Mouse (Mus musculus): ENCODE data around the gene Stt3b. TPM values are rescaled to one million over a fixed set of nuclear protein-coding genes. Genes with fewer than 3 reads are reported as not detected.

The Stt3b gene
- polyA plus RNA-seq, 1 experiment from 2014 or later = 88.4 TPM

- Histone ChIP-seq H3K27me3 (no peaks in the 10 kb centered on the region), H3K36me3 (no peaks in the 10 kb centered on the region), H3K4me3 (no peak overlapping the region), H3K9me3 (0 out of 2 replicates have a peak, but pooled peaks cover 6% of the 10 kb centered on the region), H3K27ac (no peak overlapping the region), H3K9ac (no peak overlapping the region), H3K4me1 (replicated peaks) (no peaks in the 10 kb centered on the region), H3K4me2 (no peak overlapping the region)
- 86% methylated on average over 7 of the region's 7 CpGs for WGBS
- no peak for ATAC-seq (ENCODE audit: low FRiP score)
These were observed 22.1 kb upstream of the Stt3b start for GRCm38 (mm10) chr9:115332339-115332738.

- no peak overlapping the region for H3K9ac ChIP-seq
- H3K9me3 ChIP-seq = 0 out of 2 replicates have a peak, but pooled peaks cover 6% of the 10 kb centered on the region
- no peak overlapping the region for H3K4me2 ChIP-seq
- H3K27ac ChIP-seq = no peak overlapping the region
- no peak overlapping the region for H3K4me3 ChIP-seq
- ATAC-seq (ENCODE audit: low FRiP score) = no peak
- H3K27me3 ChIP-seq = no peaks in the 10 kb centered on the region
- 75% methylated on average over 6 of the region's 6 CpGs for WGBS
- H3K4me1 ChIP-seq (replicated peaks) = 0 out of 2 replicates have a peak, but pooled peaks cover 5% of the 10 kb centered on the region
- H3K36me3 ChIP-seq = no peaks in the 10 kb centered on the region
These were observed 20.7 kb upstream of the Stt3b start for GRCm38 (mm10) chr9:115330861-115331476.

GRCm38 (mm10) chr9:115326533-115326890, 16.3 kb upstream of the Stt3b start:
- H3K4me3 ChIP-seq = no peak overlapping the region
- no peak overlapping the region for H3K4me2 ChIP-seq
- H3K27ac ChIP-seq = no peak overlapping the region
- WGBS = 83% methylated on average over 4 of the region's 4 CpGs
- H3K4me1 ChIP-seq (replicated peaks) = peaks cover 11% of the 10 kb centered on the region
- 0 out of 2 replicates have a peak, but pooled peaks cover 6% of the 10 kb centered on the region for H3K9me3 ChIP-seq
- no peaks in the 10 kb centered on the region for H3K27me3 ChIP-seq
- no peak overlapping the region for H3K9ac ChIP-seq
- ATAC-seq (ENCODE audit: low FRiP score) = no peak
- no peaks in the 10 kb centered on the region for H3K36me3 ChIP-seq

GRCm38 (mm10) chr9:115325831-115326532, 15.8 kb upstream of the Stt3b start:
- H3K9ac ChIP-seq = no peak overlapping the region
- H3K27me3 ChIP-seq = no peaks in the 10 kb centered on the region
- peaks cover 11% of the 10 kb centered on the region for H3K4me1 ChIP-seq (replicated peaks)
- H3K9me3 ChIP-seq = 0 out of 2 replicates have a peak, but pooled peaks cover 6% of the 10 kb centered on the region
- H3K36me3 ChIP-seq = no peaks in the 10 kb centered on the region
- no peak overlapping the region for H3K27ac ChIP-seq
- H3K4me3 ChIP-seq = no peak overlapping the region
- no peak for ATAC-seq (ENCODE audit: low FRiP score)
- WGBS = 73% methylated on average over 13 of the region's 13 CpGs
- no peak overlapping the region for H3K4me2 ChIP-seq

- H3K36me3 ChIP-seq = no peaks in the 10 kb centered on the region
- H3K9ac ChIP-seq = 0 out of 2 replicates have a peak overlapping the region, but pooled peaks have one; percentile 5
- no peak overlapping the region for H3K4me3 ChIP-seq
- no peaks in the 10 kb centered on the region for H3K9me3 ChIP-seq
- 13% methylated on average over 10 of the region's 10 CpGs for WGBS
- H3K4me1 ChIP-seq (replicated peaks) = peaks cover 11% of the 10 kb centered on the region
- H3K4me2 ChIP-seq = peak overlapping the region; percentile 6; the same call in 1 of the 2 replicates
- H3K27ac ChIP-seq = no peak overlapping the region
- no peaks in the 10 kb centered on the region for H3K27me3 ChIP-seq
- no peak for ATAC-seq (ENCODE audit: low FRiP score)
These were observed 13.4 kb upstream of the Stt3b start for GRCm38 (mm10) chr9:115323572-115323971.

- H3K4me2 ChIP-seq = no peak overlapping the region
- H3K4me3 ChIP-seq = no peak overlapping the region
- 85% methylated on average over 6 of the region's 6 CpGs for WGBS
- no peaks in the 10 kb centered on the region for H3K27me3 ChIP-seq
- H3K27ac ChIP-seq = no peak overlapping the region
- no peaks in the 10 kb centered on the region for H3K36me3 ChIP-seq
- no peak overlapping the region for H3K9ac ChIP-seq
- ATAC-seq (ENCODE audit: low FRiP score) = no peak
- H3K9me3 ChIP-seq = no peaks in the 10 kb centered on the region
- peaks cover 11% of the 10 kb centered on the region for H3K4me1 ChIP-seq (replicated peaks)
These were observed 12.2 kb upstream of the Stt3b start for GRCm38 (mm10) chr9:115322385-115322784.

- 88% methylated on average over 6 of the region's 6 CpGs for WGBS
- no peak for ATAC-seq (ENCODE audit: low FRiP score)
- Histone ChIP-seq H3K27ac (no peak overlapping the region), H3K4me2 (no peak overlapping the region), H3K9ac (no peak overlapping the region), H3K9me3 (peaks cover 5% of the 10 kb centered on the region; the same call in 1 of the 2 replicates), H3K36me3 (no peaks in the 10 kb centered on the region), H3K4me3 (no peak overlapping the region), H3K27me3 (no peaks in the 10 kb centered on the region), H3K4me1 (replicated peaks) (peaks cover 7% of the 10 kb centered on the region)
These were observed 10.8 kb upstream of the Stt3b start for GRCm38 (mm10) chr9:115321052-115321451.

- Histone ChIP-seq H3K27ac (no peak overlapping the region), H3K9ac (no peak overlapping the region), H3K4me2 (no peak overlapping the region), H3K9me3 (peaks cover 5% of the 10 kb centered on the region; the same call in 1 of the 2 replicates), H3K4me1 (replicated peaks) (peaks cover 7% of the 10 kb centered on the region), H3K36me3 (no peaks in the 10 kb centered on the region), H3K27me3 (no peaks in the 10 kb centered on the region), H3K4me3 (no peak overlapping the region)
- ATAC-seq (ENCODE audit: low FRiP score) = no peak
- 81% methylated on average over 4 of the region's 4 CpGs for WGBS
These were observed 9.9 kb upstream of the Stt3b start for GRCm38 (mm10) chr9:115320156-115320555.

GRCm38 (mm10) chr9:115318621-115319375, 8.6 kb upstream of the Stt3b start:
- WGBS = 82% methylated on average over 6 of the region's 6 CpGs
- Histone ChIP-seq H3K9me3 (peaks cover 5% of the 10 kb centered on the region; the same call in 1 of the 2 replicates), H3K27ac (no peak overlapping the region), H3K4me2 (no peak overlapping the region), H3K27me3 (no peaks in the 10 kb centered on the region), H3K36me3 (no peaks in the 10 kb centered on the region), H3K9ac (no peak overlapping the region), H3K4me1 (replicated peaks) (peaks cover 4% of the 10 kb centered on the region), H3K4me3 (no peak overlapping the region)
- no peak for ATAC-seq (ENCODE audit: low FRiP score)

GRCm38 (mm10) chr9:115317049-115317448, 6.8 kb upstream of the Stt3b start:
- Histone ChIP-seq H3K9me3 (peaks cover 5% of the 10 kb centered on the region; the same call in 1 of the 2 replicates), H3K27me3 (no peaks in the 10 kb centered on the region), H3K9ac (no peak overlapping the region), H3K36me3 (no peaks in the 10 kb centered on the region), H3K4me2 (no peak overlapping the region), H3K4me1 (replicated peaks) (no peaks in the 10 kb centered on the region), H3K27ac (no peak overlapping the region), H3K4me3 (no peak overlapping the region)
- ATAC-seq (ENCODE audit: low FRiP score) = no peak
- 93% methylated on average over 5 of the region's 5 CpGs for WGBS

GRCm38 (mm10) chr9:115314556-115314955, 4.3 kb upstream of the Stt3b start:
- H3K4me2 ChIP-seq = peak overlapping the region; percentile 24
- H3K4me3 ChIP-seq = peak overlapping the region; percentile 4; the same call in 1 of the 2 replicates
- H3K9me3 ChIP-seq = peaks cover 5% of the 10 kb centered on the region; the same call in 1 of the 2 replicates
- no peaks in the 10 kb centered on the region for H3K27me3 ChIP-seq
- no peak for ATAC-seq (ENCODE audit: low FRiP score)
- H3K36me3 ChIP-seq = no peaks in the 10 kb centered on the region
- no peak overlapping the region for H3K9ac ChIP-seq
- peaks cover 3% of the 10 kb centered on the region for H3K4me1 ChIP-seq (replicated peaks)
- H3K27ac ChIP-seq = peak overlapping the region; percentile 45; the same call in 1 of the 2 replicates
- WGBS = 7% methylated on average over 10 of the region's 10 CpGs

- Histone ChIP-seq H3K4me2 (no peak overlapping the region), H3K27ac (no peak overlapping the region), H3K9ac (no peak overlapping the region), H3K4me1 (replicated peaks) (peaks cover 3% of the 10 kb centered on the region), H3K4me3 (no peak overlapping the region), H3K36me3 (no peaks in the 10 kb centered on the region), H3K9me3 (peaks cover 5% of the 10 kb centered on the region; the same call in 1 of the 2 replicates), H3K27me3 (no peaks in the 10 kb centered on the region)
- WGBS = 88% methylated on average over 5 of the region's 5 CpGs
- ATAC-seq (ENCODE audit: low FRiP score) = no peak
These were observed 3.6 kb upstream of the Stt3b start for GRCm38 (mm10) chr9:115313830-115314229.
